Mouse (Mus musculus): ENCODE measurements around the gene Ngrn. TPM values are rescaled to one million over a fixed set of nuclear protein-coding genes. Genes with fewer than 3 reads are reported as not detected.

The Ngrn gene
- polyA plus RNA-seq, 1 experiment from 2014 or later = 40.1 TPM

- WGBS = 92% methylated on average over 4 of the region's 4 CpGs
- TF ChIP-seq CTCF (IDR thresholded peaks at IDR 0.05; ENCODE audit: low read depth) = no peak
- ATAC-seq (ENCODE audit: insufficient read depth) (no peak), DNase-seq (no peak)
- H3K36me3 ChIP-seq (ENCODE audit: insufficient read depth) = peaks cover 73% of the 10 kb centered on the region
- no peak overlapping the region for H3K27ac ChIP-seq (ENCODE audit: low read depth)
- no peak overlapping the region for H3K9ac ChIP-seq
- H3K4me1 ChIP-seq (ENCODE audit: insufficient read depth) = no peaks in the 10 kb centered on the region
- H3K27me3 ChIP-seq (ENCODE audit: insufficient read depth, low read length) = no peaks in the 10 kb centered on the region
- no peak overlapping the region for H3K4me3 ChIP-seq (ENCODE audit: low read depth, low read length)
- H3K9me3 ChIP-seq (ENCODE audit: low read depth, low read length) = no peaks in the 10 kb centered on the region
- H3K4me2 ChIP-seq = no peak overlapping the region
Measured at GRCm38 (mm10) chr7:80221179-80221750, 39.8 kb upstream of the Ngrn start.

GRCm38 (mm10) chr7:80227065-80227464 is 34.0 kb upstream of the Ngrn start:
- Histone ChIP-seq H3K36me3 (ENCODE audit: insufficient read depth) (peaks cover 43% of the 10 kb centered on the region), H3K4me1 (ENCODE audit: insufficient read depth) (0 out of 2 replicates have a peak, but pooled peaks cover 3% of the 10 kb centered on the region), H3K4me2 (no peak overlapping the region), H3K4me3 (ENCODE audit: low read depth, low read length) (no peak overlapping the region), H3K9ac (no peak overlapping the region), H3K9me3 (ENCODE audit: low read depth, low read length) (no peaks in the 10 kb centered on the region), H3K27ac (ENCODE audit: low read depth) (no peak overlapping the region), H3K27me3 (ENCODE audit: insufficient read depth, low read length) (no peaks in the 10 kb centered on the region)
- DNase-seq = no peak
- WGBS = 94% methylated on average over 4 of the region's 4 CpGs
- TF ChIP-seq CTCF (IDR thresholded peaks at IDR 0.05; ENCODE audit: low read depth) = no peak
- no peak for ATAC-seq (ENCODE audit: insufficient read depth)

GRCm38 (mm10) chr7:80230196-80230595 is 30.8 kb upstream of the Ngrn start:
- no peak overlapping the region for H3K4me3 ChIP-seq (ENCODE audit: low read depth, low read length)
- no peaks in the 10 kb centered on the region for H3K27me3 ChIP-seq (ENCODE audit: insufficient read depth, low read length)
- peaks cover 23% of the 10 kb centered on the region for H3K36me3 ChIP-seq (ENCODE audit: insufficient read depth)
- 0 out of 2 replicates have a peak, but pooled peaks cover 3% of the 10 kb centered on the region for H3K4me1 ChIP-seq (ENCODE audit: insufficient read depth)
- 68% methylated on average over 6 of the region's 6 CpGs for WGBS
- DNase-seq (no peak), ATAC-seq (ENCODE audit: insufficient read depth) (no peak)
- no peak for TF ChIP-seq CTCF (IDR thresholded peaks at IDR 0.05; ENCODE audit: low read depth)
- no peak overlapping the region for H3K9ac ChIP-seq
- H3K27ac ChIP-seq (ENCODE audit: low read depth) = no peak overlapping the region
- no peak overlapping the region for H3K4me2 ChIP-seq
- H3K9me3 ChIP-seq (ENCODE audit: low read depth, low read length) = no peaks in the 10 kb centered on the region

GRCm38 (mm10) chr7:80231971-80232488 is 29.0 kb upstream of the Ngrn start:
- Histone ChIP-seq H3K4me3 (ENCODE audit: low read depth, low read length) (peak overlapping the region; percentile 66), H3K27me3 (ENCODE audit: insufficient read depth, low read length) (no peaks in the 10 kb centered on the region), H3K9ac (peak overlapping the region; percentile 56), H3K9me3 (ENCODE audit: low read depth, low read length) (no peaks in the 10 kb centered on the region), H3K4me1 (ENCODE audit: insufficient read depth) (0 out of 2 replicates have a peak, but pooled peaks cover 3% of the 10 kb centered on the region), H3K27ac (ENCODE audit: low read depth) (peak overlapping the region; percentile 67), H3K36me3 (ENCODE audit: insufficient read depth) (peaks cover 13% of the 10 kb centered on the region), H3K4me2 (peak overlapping the region; percentile 97)
- TF ChIP-seq CTCF (IDR thresholded peaks at IDR 0.05; ENCODE audit: low read depth) = no peak
- DNase-seq = peak; percentile 37
- peak; percentile 47 for ATAC-seq (ENCODE audit: insufficient read depth)
- 1% methylated on average over 29 of the region's 29 CpGs for WGBS

- Histone ChIP-seq H3K27me3 (ENCODE audit: insufficient read depth, low read length) (no peaks in the 10 kb centered on the region), H3K4me2 (peak within 1 kb of the TSS; percentile 97), H3K9ac (peak within 1 kb of the TSS; percentile 56), H3K27ac (ENCODE audit: low read depth) (peak within 1 kb of the TSS; percentile 67), H3K9me3 (ENCODE audit: low read depth, low read length) (no peaks in the 10 kb centered on the region), H3K36me3 (ENCODE audit: insufficient read depth) (peaks cover 9% of the 10 kb centered on the region; the same call in 1 of the 2 replicates), H3K4me1 (ENCODE audit: insufficient read depth) (0 out of 2 replicates have a peak, but pooled peaks cover 3% of the 10 kb centered on the region), H3K4me3 (ENCODE audit: low read depth, low read length) (peak within 1 kb of the TSS; percentile 66)
- WGBS = under 1% methylated on average over 56 of the region's 56 CpGs
- ATAC-seq (ENCODE audit: insufficient read depth) (peak; percentile 99), DNase-seq (peak; percentile 99)
- no peak for TF ChIP-seq CTCF (IDR thresholded peaks at IDR 0.05; ENCODE audit: low read depth)
Measured at GRCm38 (mm10) chr7:80232489-80233029, 28.5 kb upstream of the Ngrn start, which contains the start of the genes Cib1 and Gdpgp1. Gene Cib1 (minus strand): TSS chr7:80232813. Gene Gdpgp1 (plus strand): TSS chr7:80232865.

- 66% methylated on average over 9 of the region's 9 CpGs for WGBS
- no peak for ATAC-seq (ENCODE audit: insufficient read depth)
- Histone ChIP-seq H3K9ac (no peak overlapping the region), H3K4me3 (ENCODE audit: low read depth, low read length) (peak overlapping the region; percentile 66; the same call in 1 of the 2 replicates), H3K4me2 (peak overlapping the region; percentile 97), H3K9me3 (ENCODE audit: low read depth, low read length) (no peaks in the 10 kb centered on the region), H3K36me3 (ENCODE audit: insufficient read depth) (peaks cover 6% of the 10 kb centered on the region; the same call in 1 of the 2 replicates), H3K4me1 (ENCODE audit: insufficient read depth) (0 out of 2 replicates have a peak, but pooled peaks cover 3% of the 10 kb centered on the region), H3K27ac (ENCODE audit: low read depth) (no peak overlapping the region), H3K27me3 (ENCODE audit: insufficient read depth, low read length) (no peaks in the 10 kb centered on the region)
- no peak for TF ChIP-seq CTCF (IDR thresholded peaks at IDR 0.05; ENCODE audit: low read depth)
- DNase-seq = no peak
Measured at GRCm38 (mm10) chr7:80233799-80234198, 27.2 kb upstream of the Ngrn start.

GRCm38 (mm10) chr7:80238542-80238941 is 22.5 kb upstream of the Ngrn start:
- 87% methylated on average over 10 of the region's 10 CpGs for whole genome bisulfite sequencing
- H3K4me2 ChIP-seq = no peak overlapping the region
- no peak overlapping the region for H3K27ac ChIP-seq (ENCODE audit: low read depth)
- no peak overlapping the region for H3K9ac ChIP-seq
- peaks cover 20% of the 10 kb centered on the region for H3K36me3 ChIP-seq (ENCODE audit: insufficient read depth)
- ATAC-seq (ENCODE audit: insufficient read depth) = no peak
- DNase-seq = no peak
- no peaks in the 10 kb centered on the region for H3K4me1 ChIP-seq (ENCODE audit: insufficient read depth)
- no peak for TF ChIP-seq CTCF (IDR thresholded peaks at IDR 0.05; ENCODE audit: low read depth)
- no peaks in the 10 kb centered on the region for H3K9me3 ChIP-seq (ENCODE audit: low read depth, low read length)
- H3K27me3 ChIP-seq (ENCODE audit: insufficient read depth, low read length) = no peaks in the 10 kb centered on the region
- H3K4me3 ChIP-seq (ENCODE audit: low read depth, low read length) = no peak overlapping the region

Measured in lung, embryonic 14.5 days (tissue).